Mouse (Mus musculus) fat pad, adult 2 months (tissue): Measurements from ENCODE around the gene Cav2.
A peak's percentile ranks its signal among the peaks of the same experiment; 100 is the strongest.

Experiments
- DNase-seq: peaks from one replicate; pipeline ENCODE4 v3.0.0-alpha.2; 2011; ENCODE audit warnings: low read depth, low spot score; ENCODE audit errors: extremely low read depth

The Cav2 gene

DNA sequence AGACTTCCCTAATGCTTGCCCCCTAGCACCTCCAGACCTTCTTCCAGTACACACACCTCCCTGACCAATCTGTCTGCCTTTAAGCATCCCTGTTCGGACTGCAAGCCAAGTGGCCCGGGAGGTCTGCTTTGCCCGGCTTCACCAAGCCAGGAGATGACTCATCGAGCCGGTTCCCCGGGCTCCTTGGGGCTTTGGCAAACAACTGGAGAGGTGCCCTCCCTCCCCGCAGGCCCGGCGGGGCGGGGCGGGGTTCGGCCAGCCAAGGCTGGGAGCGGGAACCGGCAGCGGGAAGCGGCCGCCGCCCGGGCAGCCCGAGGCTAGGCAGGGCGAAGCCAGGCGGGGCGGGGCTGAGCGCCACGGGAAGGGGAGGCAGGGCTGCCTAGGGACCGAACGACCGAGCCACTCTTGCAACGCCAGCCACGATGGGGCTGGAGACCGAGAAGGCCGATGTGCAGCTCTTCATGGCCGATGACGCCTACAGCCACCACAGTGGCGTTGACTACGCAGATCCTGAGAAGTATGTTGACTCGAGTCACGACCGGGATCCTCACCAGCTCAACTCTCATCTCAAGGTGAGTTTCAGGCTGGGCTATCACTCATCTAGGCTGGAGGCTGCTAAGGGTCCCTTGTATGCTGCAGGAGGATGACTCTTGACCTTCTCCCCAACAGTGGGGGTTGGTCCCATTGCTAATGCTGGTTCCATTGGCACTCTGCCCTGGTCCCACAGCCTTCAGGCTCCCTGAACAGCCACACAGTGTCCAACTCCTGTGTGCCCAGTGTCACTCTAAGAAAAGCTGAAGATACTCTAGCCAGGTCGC lies at the start of gene Cav2:
TSS of gene Cav2 (plus strand) at position 247 of the 818 bp plus-strand sequence.
- DNase-seq, result peak; percentile 75

DNA sequence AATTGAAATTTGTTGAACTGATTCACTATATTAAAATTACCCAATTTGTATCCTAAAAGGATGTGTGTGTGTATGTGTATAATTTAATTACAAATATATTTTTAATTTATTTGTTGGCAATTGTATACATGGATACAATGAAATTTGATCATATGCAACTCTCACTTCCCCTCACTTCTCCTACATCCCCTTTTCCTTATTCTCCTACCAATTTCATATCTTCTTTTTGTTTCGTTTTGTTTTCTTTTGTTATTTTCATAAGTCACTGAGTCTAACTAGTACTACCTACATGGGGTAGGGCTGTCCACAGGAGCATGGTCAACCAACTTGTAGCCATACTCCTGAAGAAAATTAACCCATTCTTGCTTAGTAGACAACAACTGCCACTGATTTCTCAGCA lies 41.3 kb upstream of the Cav2 start:
- no peak for DNase-seq

DNA sequence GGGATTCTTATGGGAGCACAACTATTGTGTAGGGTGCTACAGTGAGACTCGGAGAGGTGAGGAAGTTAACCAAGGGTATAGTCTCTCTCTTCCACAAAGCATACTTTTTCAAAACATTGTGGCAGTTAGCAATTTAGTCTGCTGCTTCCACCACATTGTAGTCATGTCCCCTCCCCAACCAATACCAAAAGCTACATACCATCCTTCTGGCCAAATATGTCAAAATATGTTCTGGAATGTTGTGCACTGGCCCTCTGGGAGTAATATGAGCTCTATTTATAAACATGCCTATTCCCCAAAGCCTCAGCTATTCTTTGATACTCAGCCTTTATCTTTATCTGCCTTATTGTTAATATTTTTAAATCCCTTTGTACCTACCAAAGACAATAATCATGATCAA lies 40.0 kb upstream of the Cav2 start:
- DNase-seq, result no peak

DNA sequence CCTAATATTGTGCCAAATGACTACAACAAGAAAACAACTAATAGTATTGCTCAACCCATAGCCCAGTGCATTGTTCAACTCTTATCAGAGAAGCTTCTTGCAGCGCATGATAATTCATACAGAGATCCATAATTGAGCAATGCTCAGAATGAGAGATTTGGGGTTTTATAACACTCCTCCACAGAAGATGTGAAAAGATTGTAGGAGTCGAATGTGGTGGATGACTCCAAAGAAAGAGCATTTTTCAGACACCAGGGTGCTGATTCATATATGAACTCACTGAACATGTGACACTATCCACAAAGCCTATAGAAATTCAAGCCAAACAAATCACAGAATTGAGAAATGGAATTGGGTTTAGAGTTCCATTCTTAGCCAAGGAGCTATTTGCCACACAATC lies 34.0 kb upstream of the Cav2 start:
- no peak for DNase-seq

- DNase-seq, result no peak
These were observed 33.3 kb upstream of the Cav2 start for GRCm38 (mm10) chr6:17247673-17248072.

GRCm38 (mm10) chr6:17248241-17248640 lies 32.7 kb upstream of the Cav2 start:
- DNase-seq, result no peak

GRCm38 (mm10) chr6:17251958-17252357 lies 29.0 kb upstream of the Cav2 start:
- no peak for DNase-seq

GRCm38 (mm10) chr6:17258142-17258541 lies 22.8 kb upstream of the Cav2 start:
- no peak for DNase-seq

- DNase-seq, result no peak
These were observed 22.1 kb upstream of the Cav2 start for GRCm38 (mm10) chr6:17258911-17259310.

DNA sequence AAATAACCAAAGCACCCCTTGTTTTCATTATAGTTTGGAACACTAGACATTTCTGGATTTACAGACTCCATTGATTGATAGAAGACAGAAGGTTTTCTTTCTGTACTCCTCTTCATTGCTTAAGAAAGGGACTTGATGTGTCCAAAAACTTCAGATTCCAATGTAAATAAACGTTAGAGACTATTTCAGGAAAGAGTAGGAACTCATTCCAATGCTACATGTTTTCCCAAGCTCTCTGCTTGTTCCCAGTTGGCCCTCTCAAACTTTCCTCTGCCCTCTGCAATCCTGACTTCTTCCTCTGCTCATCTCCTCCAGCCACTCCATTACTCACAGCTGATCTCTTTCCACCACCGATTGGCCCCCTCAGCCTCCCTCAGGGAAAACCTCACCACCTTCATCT lies 18.2 kb upstream of the Cav2 start:
- no peak for DNase-seq

- no peak for DNase-seq
These were observed 15.9 kb upstream of the Cav2 start for GRCm38 (mm10) chr6:17265043-17265442.

DNA sequence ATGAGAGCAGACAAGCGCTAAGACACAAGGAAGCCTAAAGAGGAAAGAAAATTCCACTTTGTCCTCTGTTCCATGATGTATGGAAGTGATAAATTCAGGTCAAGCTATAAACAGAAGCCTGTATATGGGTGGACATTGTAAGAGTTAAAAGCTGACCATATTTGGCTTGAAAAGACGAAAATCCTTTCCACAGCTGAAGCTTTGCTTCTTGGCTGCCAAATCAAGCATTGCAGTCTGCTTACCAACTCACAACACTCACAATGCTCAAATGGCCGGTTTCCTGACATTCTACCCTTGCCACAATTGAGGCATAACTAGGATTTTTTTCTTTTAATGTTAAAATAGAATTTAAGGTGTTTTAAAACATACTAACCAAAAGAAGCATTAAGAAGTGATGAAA lies 14.5 kb upstream of the Cav2 start:
- no peak for DNase-seq

DNA sequence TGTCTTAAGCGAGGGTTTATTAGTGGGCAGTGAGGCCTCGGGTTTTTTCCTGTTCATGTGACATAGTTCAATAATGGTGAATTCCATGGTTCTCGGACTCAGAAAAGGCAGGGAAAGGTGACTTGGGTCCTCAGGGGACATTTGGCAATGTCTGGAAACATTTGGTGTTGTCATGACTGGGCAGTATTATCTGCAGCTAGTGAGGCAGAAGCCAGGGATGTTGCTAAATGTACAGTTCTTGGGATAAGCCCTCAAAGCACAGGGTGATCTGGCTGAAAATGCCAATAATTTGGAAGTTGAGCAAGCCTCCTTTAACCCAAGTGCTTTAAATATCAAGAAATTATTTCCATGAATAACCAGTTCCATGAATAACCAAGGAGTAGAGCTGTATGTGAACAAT lies 2.6 kb upstream of the Cav2 start:
- peak; percentile 95 for DNase-seq

GRCm38 (mm10) chr6:17281757-17282092 lies 740 bp downstream of the Cav2 start:
- DNase-seq, result no peak

DNA sequence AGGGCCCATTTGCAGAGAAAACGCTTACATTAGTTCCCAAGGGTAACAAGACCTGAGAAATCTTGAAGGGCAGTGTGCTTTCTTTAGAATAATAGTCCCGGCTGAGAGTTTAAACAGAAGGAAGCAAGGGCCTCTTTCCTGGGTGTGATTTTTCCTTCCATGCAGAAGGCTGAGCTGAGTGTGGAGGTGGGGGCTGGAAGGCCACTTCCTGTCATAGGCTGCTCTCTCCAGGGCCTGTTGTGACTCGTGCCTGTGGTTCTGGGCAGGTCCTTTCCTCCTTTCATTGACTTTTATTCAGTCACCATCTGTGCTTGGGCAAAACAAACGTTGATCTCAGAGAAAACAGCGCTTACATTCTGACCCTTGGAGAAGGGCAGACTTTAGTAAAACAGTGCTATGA lies 1.2 kb downstream of the Cav2 start:
- DNase-seq, result no peak

DNA sequence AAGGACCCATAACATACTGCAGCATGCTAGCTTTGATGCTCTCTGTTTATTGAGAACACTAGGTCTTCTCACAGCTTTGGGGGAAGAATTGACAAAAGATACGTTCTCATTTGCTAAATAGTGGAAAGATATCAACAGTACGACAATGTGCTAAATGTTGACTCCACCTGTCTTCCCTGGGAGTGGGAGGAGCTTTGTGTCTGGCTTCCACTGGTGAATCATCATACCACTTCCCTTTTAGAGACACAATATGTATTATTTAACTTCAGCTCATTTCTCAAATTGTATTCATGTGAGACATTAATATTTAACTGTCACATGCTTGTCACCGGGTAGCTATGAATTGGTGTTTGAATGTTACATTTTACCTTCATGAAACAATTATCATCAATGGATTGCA lies 2.8 kb downstream of the Cav2 start:
- no peak for DNase-seq

GRCm38 (mm10) chr6:17286381-17286780 lies 5.4 kb downstream of the Cav2 start:
- DNase-seq, result no peak

DNA sequence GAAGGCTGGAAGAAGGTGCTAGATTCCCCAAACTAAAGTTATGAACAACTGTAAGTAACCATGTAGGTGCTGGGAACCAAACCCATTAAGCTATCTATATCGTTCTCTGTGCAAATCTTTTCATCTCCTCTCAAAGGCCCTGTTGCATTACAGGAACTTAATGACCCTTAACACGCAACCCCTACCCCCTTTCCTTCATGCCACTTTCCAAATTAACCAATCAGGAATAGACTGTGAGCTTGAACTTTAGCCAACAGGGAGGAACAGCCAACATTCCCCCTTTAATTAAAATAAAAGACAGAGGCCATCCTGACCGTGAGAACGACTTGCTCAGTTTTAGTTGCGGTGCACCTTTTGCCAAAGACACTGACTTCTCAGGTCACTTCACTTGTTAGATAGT lies 14.1 kb downstream of the Cav2 start:
- DNase-seq, result no peak

GRCm38 (mm10) chr6:17305954-17306601 lies 25.1 kb downstream of the Cav2 start, which contains the start of gene Cav1:
Gene Cav1 (plus strand): TSS chr6:17306335.
- no peak for DNase-seq

DNA sequence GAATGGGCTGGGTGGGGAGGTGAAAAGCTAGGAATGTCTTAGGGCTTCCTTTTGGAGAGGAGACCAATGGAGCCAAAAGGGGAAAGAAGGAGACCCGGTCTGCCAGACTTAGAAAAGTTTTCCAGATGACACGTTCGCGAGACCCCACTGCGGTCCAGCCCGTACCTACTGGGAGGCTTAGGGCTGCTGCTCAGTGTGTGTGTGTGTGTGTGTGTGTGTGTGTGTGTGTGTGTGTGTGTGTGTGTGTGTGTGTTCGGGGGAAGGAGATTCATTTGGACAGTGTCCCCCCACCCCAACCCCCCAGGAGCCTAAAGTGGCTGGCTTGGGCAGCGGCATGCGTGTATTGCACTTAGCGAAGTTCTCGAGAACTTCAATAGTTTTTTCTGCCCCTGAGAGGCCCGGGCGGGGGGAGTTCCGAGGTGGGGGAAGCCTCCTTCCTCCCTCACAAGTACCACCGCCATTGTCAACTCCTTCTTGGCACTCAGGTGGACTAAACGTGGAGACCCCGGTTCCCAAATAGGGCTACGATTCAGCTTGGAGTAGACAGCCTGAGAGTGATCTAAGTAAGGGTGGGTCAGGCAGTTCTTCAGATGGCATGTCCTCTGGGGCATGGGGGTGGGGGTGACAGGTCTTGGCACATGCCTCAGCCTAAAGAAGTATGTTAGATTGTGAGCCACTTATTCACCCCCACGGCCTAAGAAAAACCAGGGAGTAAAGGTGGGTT lies 25.8 kb downstream of the Cav2 start:
- no peak for DNase-seq

- DNase-seq, result no peak
These were observed 26.6 kb downstream of the Cav2 start for GRCm38 (mm10) chr6:17307461-17308115.
